Mouse (Mus musculus) heart, postnatal 14 days (tissue): ENCODE results near the gene Gm4737. TPM values are rescaled to one million over a fixed set of nuclear protein-coding genes. Genes with fewer than 3 reads are reported as not detected.
"Not testable (repeated sequence)": the region's sequence is repeated elsewhere in the genome, so short reads cannot be mapped to it uniquely, and the experiment has no call there.

ENCODE experiments used
- DNase-seq, 2 experiments: peaks; one replicate each; pipeline ENCODE4 v3.0.0; 2021 to 2022
- intact Hi-C: fragments of 180-260 bp; cut with DNase I; formaldehyde crosslinking; loops from one replicate; pipeline ENCODE4 v1.15.1; 2025
- long read RNA-seq, 2 experiments: library from polyadenylated mRNA; stranded (forward); transcript quantifications; one replicate each; pipeline ENCODE4 v2.0.0; 2021
- total RNA-seq, 2 experiments: library from RNA; stranded (reverse); gene quantifications; 2 replicates each; pipeline ENCODE4 v1.2.3; 2021

Gm4737 gene
- total RNA-seq = 10 to 100 TPM; 11.7 to 12.2 TPM
- long read RNA-seq, experiment 1, partial matches to known transcripts = 0 of 4 reads
- long read RNA-seq, experiment 1, other reads (novel, unspliced or antisense) = 0 of 4 reads
- long read RNA-seq, experiment 2, partial matches to known transcripts = 0 of 4 reads
- long read RNA-seq, experiment 2, other reads (novel, unspliced or antisense) = 0 of 4 reads

GRCm38 (mm10) chr16:46154832-46155231 lies at the start of gene Gm4737:
Gm4737 (minus strand) TSS chr16:46155077.
- intact Hi-C loops, DNase-seq: not testable (repeated sequence)

GRCm38 (mm10) chr16:46195792-46196191 lies 40.9 kb upstream of the Gm4737 start:
- intact Hi-C loops = no loop called here
- DNase-seq = no peak

GRCm38 (mm10) chr16:46183096-46183495 lies 28.2 kb upstream of the Gm4737 start:
- intact Hi-C loops = no loop called here
- DNase-seq = no peak

- intact Hi-C loops = no loop called here
- no peak for DNase-seq
These were observed 23.4 kb upstream of the Gm4737 start for GRCm38 (mm10) chr16:46178121-46178801.

GRCm38 (mm10) chr16:46173039-46173438 lies 18.2 kb upstream of the Gm4737 start:
- no peak for DNase-seq
- intact Hi-C loops = no loop called here

GRCm38 (mm10) chr16:46166971-46167370 lies 12.1 kb upstream of the Gm4737 start:
- DNase-seq = no peak

GRCm38 (mm10) chr16:46165305-46165704 lies 10.4 kb upstream of the Gm4737 start:
- DNase-seq = peak in 1 of 2 experiments; percentile 14

More at GRCm38 (mm10) chr16:46166971-46167370, 12.1 kb upstream of the Gm4737 start:
- intact Hi-C loops = no loop called here

GRCm38 (mm10) chr16:46151141-46151540 lies 3.7 kb downstream of the Gm4737 start:
- intact Hi-C loops = no loop called here
- no peak for DNase-seq

More at GRCm38 (mm10) chr16:46165305-46165704, 10.4 kb upstream of the Gm4737 start:
- intact Hi-C loops = no loop called here

- no peak for DNase-seq
- intact Hi-C loops = no loop called here
These were observed 6.1 kb downstream of the Gm4737 start for GRCm38 (mm10) chr16:46148661-46149341.

- no peak for DNase-seq
These were observed 7.9 kb downstream of the Gm4737 start for GRCm38 (mm10) chr16:46146962-46147361.

GRCm38 (mm10) chr16:46122238-46122637 lies 32.6 kb downstream of the Gm4737 start:
- intact Hi-C loops = loop anchor here (10.0 kb wide), 1 partner anchor 363 kb away; no protein-coding TSS in a partner anchor
- DNase-seq = no peak

More at GRCm38 (mm10) chr16:46146962-46147361, 7.9 kb downstream of the Gm4737 start:
- intact Hi-C loops = no loop called here

- intact Hi-C loops = loop anchor here (10.0 kb wide), 1 partner anchor 363 kb away; no protein-coding TSS in a partner anchor
- peak; percentile 18 to 42 for DNase-seq
These were observed 33.5 kb downstream of the Gm4737 start for GRCm38 (mm10) chr16:46121420-46121819.

- intact Hi-C loops = loop anchor here (10.0 kb wide), 1 partner anchor 364 kb away; no protein-coding TSS in a partner anchor
- DNase-seq = no peak
These were observed 34.3 kb downstream of the Gm4737 start for GRCm38 (mm10) chr16:46120607-46121006.

- peak in 1 of 2 experiments; percentile 6 for DNase-seq
- intact Hi-C loops = loop anchor here (10.0 kb wide), 1 partner anchor 365 kb away; no protein-coding TSS in a partner anchor
These were observed 34.9 kb downstream of the Gm4737 start, which contains the start of gene Cd96 for GRCm38 (mm10) chr16:46120020-46120419. Cd96 (minus strand) TSS chr16:46120251.

- intact Hi-C loops = no loop called here
- no peak for DNase-seq
These were observed 37.2 kb downstream of the Gm4737 start for GRCm38 (mm10) chr16:46117645-46118044.

- intact Hi-C loops = no loop called here
- DNase-seq = no peak
These were observed 40.1 kb downstream of the Gm4737 start for GRCm38 (mm10) chr16:46114727-46115126.

GRCm38 (mm10) chr16:46109536-46109935 lies 45.3 kb downstream of the Gm4737 start:
- no peak for DNase-seq
- intact Hi-C loops = no loop called here

GRCm38 (mm10) chr16:46107431-46107830 lies 47.4 kb downstream of the Gm4737 start:
- DNase-seq = no peak
- intact Hi-C loops = no loop called here

GRCm38 (mm10) chr16:46104491-46104890 lies 50.4 kb downstream of the Gm4737 start:
- DNase-seq = no peak
- intact Hi-C loops = no loop called here
